ENCODE assay signal across 22 mouse cellular contexts in genomic region chr8:123441788-123442187, GRCm38 (mm10). TPM values are rescaled to one million over a fixed set of nuclear protein-coding genes. Genes with fewer than 3 reads are reported as not detected.
DNase-seq lines count a peak whose midpoint lies in the region; TF ChIP-seq lines count a peak whose summit lies in the region.
"Had no signal": no experiment of that assay in that cellular context is flagged by ENCODE, and none has a peak within 500 bp of the region (broad histone marks: within the 10 kb centered on the region; RNA-seq: fewer than 3 reads in every experiment).

No protein-coding gene starts in this region.

- no peak for DNase-seq in cerebellum, adult 2 months
- no peak for DNase-seq in cerebellum, adult 9-10 months
- DNase-seq in MEL (ENCODE audit: low read depth, low spot score) = peak; percentile 80
- DNase-seq in induced T-regulatory cell, adult 2 months (ENCODE audit: low read depth) = peak; percentile 6
- DNase-seq in T-cell, adult 2 months (ENCODE audit: low spot score) = no peak
- DNase-seq: adrenal gland, adult 2 months; adrenal gland, postnatal 10 days; adrenal gland, postnatal 25 days; B cell, adult 2 months; cerebellum, adult 11 months; cerebellum, adult 18-20 months; cerebellum, adult 9-11 months; cerebellum, postnatal 14 days; cerebellum, postnatal 36 days; embryo, embryonic 11 days had no signal

- WGBS in cerebellum, adult 2 months = 90% methylated on average over 2 of the region's 2 CpGs

- TF ChIP-seq EP300 in MEL (IDR thresholded peaks at IDR 0.05; ENCODE audit: low read depth in 1 of 2, low read length in 2 of 2) = peak; percentile 38 to 41; a peak in 2 of 4 replicates

- no peak for TF ChIP-seq POLR2A in cerebellum, adult 2 months (IDR thresholded peaks at IDR 0.05; ENCODE audit: borderline replicate concordance, insufficient read depth, low read length)
- no peak for TF ChIP-seq POLR2A in MEL (IDR thresholded peaks at IDR 0.05; ENCODE audit: control insufficient read depth in 1 of 2, insufficient read depth in 1 of 2, low read depth in 1 of 2, low read length in 2 of 2, poor library complexity in 1 of 2)

- peaks cover 18% of the 10 kb centered on the region for H3K4me1 ChIP-seq in cerebellum, adult 2 months (ENCODE audit: control insufficient read depth, insufficient read depth, low read length)
- H3K4me1 ChIP-seq in MEL (ENCODE audit: control insufficient read depth in 1 of 2, insufficient read depth in 2 of 2, low read length in 2 of 2) = peaks cover 6 to 20% of the 10 kb centered on the region in 2 experiments

- peak overlapping the region; percentile 73 for H3K27ac ChIP-seq in cerebellum, adult 2 months (ENCODE audit: insufficient read depth, low read length)
- peak overlapping the region; percentile 37 for H3K27ac ChIP-seq in MEL (ENCODE audit: control insufficient read depth, low read depth, low read length)
- H3K27ac ChIP-seq: embryonic facial prominence, embryonic 13.5 days; embryonic facial prominence, embryonic 15.5 days; forebrain, embryonic 12.5 days had no signal

- H3K27me3 ChIP-seq in cerebellum, adult 2 months (ENCODE audit: control insufficient read depth, insufficient read depth, low read length) = no peaks in the 10 kb centered on the region
- no peaks in the 10 kb centered on the region for H3K27me3 ChIP-seq in MEL (ENCODE audit: control insufficient read depth in 1 of 2, insufficient read depth in 2 of 2, low read length in 2 of 2)
- H3K27me3 ChIP-seq: CH12.LX; embryonic facial prominence, embryonic 13.5 days; embryonic facial prominence, embryonic 15.5 days had no signal

- no peak for TF ChIP-seq CTCF in cerebellum, adult 2 months (IDR thresholded peaks at IDR 0.05; ENCODE audit: borderline replicate concordance, insufficient read depth, low read depth, low read length)
- no peak for TF ChIP-seq CTCF in MEL (IDR thresholded peaks at IDR 0.05 in 2 of 3, conservative IDR thresholded peaks at IDR 0.05 in 1 of 3; ENCODE audit: control insufficient read depth in 1 of 3, insufficient read depth in 1 of 3, low read depth in 2 of 3, low read length in 3 of 3, poor library complexity in 1 of 3, severe bottlenecking in 1 of 3)

- H3K9ac ChIP-seq in MEL (ENCODE audit: control insufficient read depth, low read depth, low read length, poor library complexity, severe bottlenecking) = peak overlapping the region; percentile 12; the same call in 1 of the 2 replicates
- H3K9ac ChIP-seq: embryonic facial prominence, embryonic 13.5 days; embryonic facial prominence, embryonic 15.5 days had no signal

- peaks cover 4% of the 10 kb centered on the region; the same call in 1 of the 2 replicates for H3K79me2 ChIP-seq in MEL (ENCODE audit: control insufficient read depth, insufficient read depth, low read length, poor library complexity)

- no peaks in the 10 kb centered on the region for H3K9me3 ChIP-seq in MEL (replicated peaks; ENCODE audit: insufficient read depth, low read length)
- H3K9me3 ChIP-seq: embryonic facial prominence, embryonic 13.5 days; embryonic facial prominence, embryonic 15.5 days; forebrain, embryonic 10.5 days; forebrain, embryonic 12.5 days had no signal

- peaks cover 0 to 3% of the 10 kb centered on the region in 2 experiments; a peak in 1 of 4 replicates for H3K36me3 ChIP-seq in MEL (ENCODE audit: control insufficient read depth in 1 of 2, insufficient read depth in 2 of 2, low read length in 2 of 2)
- H3K36me3 ChIP-seq: forebrain, embryonic 12.5 days had no signal

- no peak for TF ChIP-seq RAD21 in MEL (IDR thresholded peaks at IDR 0.05; ENCODE audit: low read depth, low read length)

- no peak overlapping the region for H3K4me3 ChIP-seq in cerebellum, adult 2 months (replicated peaks; ENCODE audit: insufficient read depth, low read depth, low read length)
- H3K4me3 ChIP-seq in MEL (ENCODE audit: control insufficient read depth in 1 of 2, insufficient read depth in 1 of 2, low read depth in 2 of 2, low read length in 2 of 2) = 0 out of 4 replicates have a peak overlapping the region, but pooled peaks of 1 of the 2 experiments have one; percentile 3
- H3K4me3 ChIP-seq: embryonic facial prominence, embryonic 15.5 days; forebrain, embryonic 12.5 days had no signal

TF ChIP-seq in MEL, 35 proteins besides CTCF, POLR2A, EP300 and RAD21:
- TF ChIP-seq USF2 (IDR thresholded peaks at IDR 0.05; ENCODE audit: borderline replicate concordance in 1 of 2, insufficient read depth in 1 of 2, low read depth in 1 of 2, low read length in 2 of 2) = no peak
- TF ChIP-seq SIN3A (IDR thresholded peaks at IDR 0.05; ENCODE audit: low read length) = peak; percentile 49; the same call in 1 of the 2 replicates
- TF ChIP-seq TAL1 (IDR thresholded peaks at IDR 0.05; ENCODE audit: low read length) = peak; percentile 64
- TF ChIP-seq TBP (IDR thresholded peaks at IDR 0.05; ENCODE audit: low read depth, low read length) = peak; percentile 33; the same call in 1 of the 2 replicates
- TF ChIP-seq GABPA (IDR thresholded peaks at IDR 0.05; ENCODE audit: low read depth, low read length) = no peak
- TF ChIP-seq ZNF384 (IDR thresholded peaks at IDR 0.05; ENCODE audit: low read depth, low read length) = no peak
- TF ChIP-seq ETS1 (IDR thresholded peaks at IDR 0.05; ENCODE audit: low read depth, low read length) = no peak
- TF ChIP-seq POLR2AphosphoS5 (IDR thresholded peaks at IDR 0.05; ENCODE audit: borderline replicate concordance, low read depth, low read length) = no peak
- no peak for TF ChIP-seq KAT2A (conservative IDR thresholded peaks at IDR 0.05; ENCODE audit: low read depth, low read length)
- no peak for TF ChIP-seq HCFC1 (IDR thresholded peaks at IDR 0.05; ENCODE audit: low read depth, low read length)
- no peak for TF ChIP-seq ZMIZ1 (IDR thresholded peaks at IDR 0.05; ENCODE audit: low read depth, low read length)
- no peak for TF ChIP-seq MYC (IDR thresholded peaks at IDR 0.05; ENCODE audit: low read depth, low read length)
- TF ChIP-seq MYB (IDR thresholded peaks at IDR 0.05; ENCODE audit: low read depth, low read length) = no peak
- TF ChIP-seq BHLHE40 (IDR thresholded peaks at IDR 0.05; ENCODE audit: borderline replicate concordance, low read depth, low read length) = no peak
- TF ChIP-seq MXI1 (IDR thresholded peaks at IDR 0.05; ENCODE audit: low read depth, low read length) = no peak
- no peak for TF ChIP-seq MAFK (IDR thresholded peaks at IDR 0.05; ENCODE audit: borderline replicate concordance, low read depth, low read length)
- TF ChIP-seq MAZ (IDR thresholded peaks at IDR 0.05; ENCODE audit: low read depth, low read length) = no peak
- no peak for TF ChIP-seq MAX (IDR thresholded peaks at IDR 0.05; ENCODE audit: low read length)
- TF ChIP-seq CHD2 (IDR thresholded peaks at IDR 0.05; ENCODE audit: low read length) = no peak
- no peak for TF ChIP-seq MEF2A (IDR thresholded peaks at IDR 0.05; ENCODE audit: extremely low read depth, insufficient replicate concordance, low read depth, low read length, poor library complexity, severe bottlenecking)
- peak; percentile 31; the same call in 1 of the 2 replicates for TF ChIP-seq TCF12 (IDR thresholded peaks at IDR 0.05; ENCODE audit: low read depth, low read length)
- no peak for TF ChIP-seq ZC3H11A (IDR thresholded peaks at IDR 0.05; ENCODE audit: low read depth, low read length)
- no peak for TF ChIP-seq ZKSCAN1 (IDR thresholded peaks at IDR 0.05; ENCODE audit: low read depth, low read length)
- no peak for TF ChIP-seq USF1 (IDR thresholded peaks at IDR 0.05; ENCODE audit: low read depth, low read length)
- TF ChIP-seq E2F4 (IDR thresholded peaks at IDR 0.05; ENCODE audit: borderline replicate concordance, low read depth, low read length) = no peak
- TF ChIP-seq UBTF (IDR thresholded peaks at IDR 0.05; ENCODE audit: borderline replicate concordance, insufficient read depth, low read depth, low read length) = no peak
- no peak for TF ChIP-seq SMC3 (IDR thresholded peaks at IDR 0.05; ENCODE audit: low read depth, low read length)
- TF ChIP-seq NELFE (IDR thresholded peaks at IDR 0.05; ENCODE audit: low read depth, low read length) = no peak
- no peak for TF ChIP-seq ELF1 (IDR thresholded peaks at IDR 0.05; ENCODE audit: low read depth, low read length)
- TF ChIP-seq CHD1 (IDR thresholded peaks at IDR 0.05; ENCODE audit: low read depth, low read length) = no peak
- no peak for TF ChIP-seq NRF1 (IDR thresholded peaks at IDR 0.05; ENCODE audit: insufficient read depth, low read depth, low read length, poor library complexity, severe bottlenecking)
- peak; percentile 40; the same call in 1 of the 2 replicates for TF ChIP-seq RCOR1 (IDR thresholded peaks at IDR 0.05; ENCODE audit: low read depth, low read length)
- TF ChIP-seq POLR2AphosphoS2 (IDR thresholded peaks at IDR 0.05; ENCODE audit: low read length) = no peak
- TF ChIP-seq JUND (IDR thresholded peaks at IDR 0.05; ENCODE audit: low read depth, low read length) = no peak
- TF ChIP-seq GATA1 (IDR thresholded peaks at IDR 0.05; ENCODE audit: low read depth, low read length) = no peak

RNA-seq across cellular contexts. Expression of gene Def8, which starts 18.5 kb away (rescaled TPM):
- polyA plus RNA-seq in cerebellum, adult 2 months (2012; rRNA removed) = 73.1 and 73.4 TPM in 2 replicates
- total RNA-seq in MEL (2012; rRNA removed) = 23.8 and 26.0 TPM in 2 replicates
- polyA plus RNA-seq in MEL (2012; ENCODE audit: insufficient read depth in 1 of 2, insufficient read length in 2 of 2, low read depth in 1 of 2, low replicate concordance in 2 of 2, missing spikeins in 1 of 2) = 10 to 100 TPM in 1 of 2 experiments, not detected in 1; 34.0 TPM

RNA-seq across cellular contexts. Expression of gene Tubb3, which starts 30.6 kb away (rescaled TPM):
- 670 and 684 TPM in 2 replicates for polyA plus RNA-seq in cerebellum, adult 2 months (2012; rRNA removed)
- total RNA-seq in MEL (2012; rRNA removed) = 0.69 TPM in 2 replicates
- 1 to 10 TPM in 1 of 2 experiments, not detected in 1; 1.4 TPM for polyA plus RNA-seq in MEL (2012; ENCODE audit: insufficient read depth in 1 of 2, insufficient read length in 2 of 2, low read depth in 1 of 2, low replicate concordance in 2 of 2, missing spikeins in 1 of 2)

RNA-seq across cellular contexts. Expression of gene Mc1r, which starts 34.9 kb away (rescaled TPM):
- 0.05 and 0.06 TPM in 2 replicates for polyA plus RNA-seq in cerebellum, adult 2 months (2012; rRNA removed)
- total RNA-seq in MEL (2012; rRNA removed) = 0.31 and 0.36 TPM in 2 replicates
- polyA plus RNA-seq in MEL (2012; ENCODE audit: insufficient read depth in 1 of 2, insufficient read length in 2 of 2, low read depth in 1 of 2, low replicate concordance in 2 of 2, missing spikeins in 1 of 2) = under 1 TPM in 1 of 2 experiments, not detected in 1; 0.45 TPM
- total RNA-seq: adrenal gland, adult 2 months; adrenal gland, postnatal 10 days; adrenal gland, postnatal 25 days; common myeloid progenitor, adult 5-6 weeks had no signal
- polyA plus RNA-seq: adrenal gland, adult 2 months; embryonic facial prominence, embryonic 11.5 days had no signal

RNA-seq across cellular contexts. Expression of gene Afg3l1, which starts 35.9 kb away (rescaled TPM):
- 28.2 and 32.5 TPM in 2 replicates for polyA plus RNA-seq in cerebellum, adult 2 months (2012; rRNA removed)
- total RNA-seq in MEL (2012; rRNA removed) = 27.5 and 31.0 TPM in 2 replicates
- polyA plus RNA-seq in MEL (2012; ENCODE audit: insufficient read depth in 1 of 2, insufficient read length in 2 of 2, low read depth in 1 of 2, low replicate concordance in 2 of 2, missing spikeins in 1 of 2) = 10 to 100 TPM in 1 of 2 experiments, not detected in 1; 68.4 TPM

Comparison
In these comparisons a context has a peak if more than half of its experiments do, and no peak if none do; other contexts are left out.
1. DNase-seq: peak in MEL (single experiment) and induced T-regulatory cell, adult 2 months (single experiment); none in cerebellum, adult 2 months (0 of 2), cerebellum, adult 9-10 months (single experiment) and T-cell, adult 2 months (single experiment).
2. RNA of gene Tubb3, which starts 30.6 kb away (polyA plus RNA-seq): 670 to 684 TPM in cerebellum, adult 2 months; 1.4 TPM in MEL; every median in the first group is over 100 times any median in the second.